Mouse (Mus musculus): ENCODE measurements at regions not wholly inside any gene's neighbourhood (a gene's known extent, or its start where the extent isn't known, plus 50 kb on each side); places are given as distances from the start of the nearest gene placed in this dataset.
"Not testable (repeated sequence)": the region's sequence is repeated elsewhere in the genome, so short reads cannot be mapped to it uniquely, and the experiment has no call there.

GRCm38 (mm10) chr16:22327386-22327785 is 61.6 kb upstream of the Tra2b start:
- DNase-seq: no peak

DNA sequence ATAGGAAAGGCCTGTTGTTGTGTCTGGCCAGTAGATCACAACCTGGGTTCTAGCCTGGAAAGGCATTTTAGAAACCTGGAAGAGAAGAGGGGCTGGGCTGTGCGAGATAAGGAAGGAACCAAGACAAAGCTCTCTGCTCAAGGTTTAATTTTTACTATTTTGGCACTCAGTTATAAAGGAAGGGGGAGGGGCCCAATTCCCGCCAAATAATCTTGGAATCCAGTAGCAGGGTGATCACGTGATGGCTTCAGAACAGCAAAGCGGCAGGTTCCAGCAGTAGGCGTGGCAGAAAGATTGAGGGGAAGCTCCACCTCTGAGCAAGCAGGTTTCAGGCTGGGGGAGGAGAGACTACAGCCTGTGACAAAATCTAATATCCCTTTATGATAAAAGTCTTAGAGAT is 59.4 kb upstream of the Tra2b start:
- DNase-seq: not testable (repeated sequence)

DNA sequence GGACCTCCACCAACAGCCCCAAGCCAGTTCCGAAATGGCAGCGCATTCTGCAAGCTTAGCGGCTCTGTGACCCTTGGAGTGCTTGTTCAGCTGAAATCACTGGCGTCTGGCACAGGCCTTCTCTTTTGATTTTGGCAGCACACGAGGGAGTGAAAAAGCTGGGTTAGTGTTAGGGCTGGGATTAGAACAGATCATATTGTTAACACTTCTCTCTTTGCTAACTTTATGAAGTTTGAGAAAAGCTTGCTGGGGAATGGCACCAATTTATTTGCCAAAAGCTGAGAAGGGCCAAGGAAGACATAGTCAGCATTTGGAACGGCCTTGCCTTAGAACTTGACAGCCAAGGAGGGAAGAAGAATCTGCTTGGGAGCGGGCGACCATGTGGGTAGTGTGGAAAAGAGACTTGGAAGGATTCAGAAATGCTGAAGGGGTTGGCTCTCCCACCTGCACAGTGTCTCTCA is 50.5 kb upstream of the Tra2b start:
- DNase-seq: peak; percentile 32
